Mouse (Mus musculus) C2C12 (cell line): ENCODE data around the gene Ptma. TPM values are rescaled to one million over a fixed set of nuclear protein-coding genes. Genes with fewer than 3 reads are reported as not detected.

Experiments
- H3K27me3 ChIP-seq: one replicate; pipeline ENCODE4 v1.6.1; 2011; ENCODE audit not compliant: control insufficient read depth, insufficient read depth, insufficient read length
- H3K36me3 ChIP-seq: one replicate; pipeline ENCODE4 v1.6.1; 2011; ENCODE audit not compliant: control insufficient read depth, insufficient read depth
- H3K4me3 ChIP-seq: one replicate; pipeline ENCODE4 v1.5.1; 2011; ENCODE audit warnings: mild to moderate bottlenecking, control low read depth; ENCODE audit not compliant: poor library complexity, insufficient read depth, severe bottlenecking
- H3K79me2 ChIP-seq: one replicate; pipeline ENCODE4 v1.6.1; 2011; ENCODE audit not compliant: control insufficient read depth, insufficient read depth
- H3K79me3 ChIP-seq: one replicate; pipeline ENCODE4 v1.6.1; 2011; ENCODE audit warnings: low read depth, control low read depth
- H3ac ChIP-seq: one replicate; pipeline ENCODE3; 2011; ENCODE audit warnings: low read depth; ENCODE audit not compliant: control insufficient read depth, insufficient read length
- CEBPB ChIP-seq: IDR thresholded peaks from one replicate; pipeline ENCODE4 v1.6.1; 2011; ENCODE audit warnings: low read depth, mild to moderate bottlenecking, control low read depth, moderate library complexity
- CTCF ChIP-seq: IDR thresholded peaks from one replicate; pipeline ENCODE4 v1.5.1; 2011; ENCODE audit not compliant: control insufficient read depth, insufficient read depth, insufficient read length
- FOSL1 ChIP-seq: IDR thresholded peaks from one replicate; pipeline ENCODE4 v1.8.0; 2011; ENCODE audit warnings: mild to moderate bottlenecking, low read length; ENCODE audit not compliant: poor library complexity, insufficient read depth, severe bottlenecking
- MAX ChIP-seq: IDR thresholded peaks from one replicate; pipeline ENCODE4 v1.6.1; 2011; ENCODE audit warnings: mild to moderate bottlenecking, control low read depth
- MYOD1 ChIP-seq: IDR thresholded peaks from one replicate; pipeline ENCODE4 v1.6.1; 2011; ENCODE audit warnings: low read depth; ENCODE audit not compliant: control insufficient read depth, insufficient read length
- MYOG ChIP-seq: IDR thresholded peaks from one replicate; pipeline ENCODE4 v1.6.1; 2011; ENCODE audit not compliant: control insufficient read depth, insufficient read length; ENCODE audit errors: extremely low read depth
- USF1 ChIP-seq: IDR thresholded peaks from one replicate; pipeline ENCODE4 v1.6.1; 2011; ENCODE audit warnings: low read depth, mild to moderate bottlenecking, control low read depth, moderate library complexity
- polyA plus RNA-seq: library from polyadenylated mRNA; unstranded; fragments of >200 nt; fragmentation: generic; extraction: Trizol; gene quantifications from one replicate; pipeline ENCODE4 v1.2.1, GENCODE M21; 2012; ENCODE audit warnings: missing spikeins

Gene Ptma
- polyA plus RNA-seq, 1 experiment: 2,542 TPM

GRCm38 (mm10) chr1:86524619-86525498 lies 1.7 kb upstream of the Ptma start:
- peaks cover 32% of the 10 kb centered on the region for H3K79me3 ChIP-seq
- H3K79me2 ChIP-seq: peaks cover 34% of the 10 kb centered on the region
- H3ac ChIP-seq: peak overlapping the region; percentile 33
- peaks cover 22% of the 10 kb centered on the region for H3K36me3 ChIP-seq
- H3K27me3 ChIP-seq: no peaks in the 10 kb centered on the region
- H3K4me3 ChIP-seq: no peak overlapping the region
- no peak for TF ChIP-seq FOSL1
- no peak for TF ChIP-seq MYOD1
- TF ChIP-seq CTCF: peak; percentile 97

DNA sequence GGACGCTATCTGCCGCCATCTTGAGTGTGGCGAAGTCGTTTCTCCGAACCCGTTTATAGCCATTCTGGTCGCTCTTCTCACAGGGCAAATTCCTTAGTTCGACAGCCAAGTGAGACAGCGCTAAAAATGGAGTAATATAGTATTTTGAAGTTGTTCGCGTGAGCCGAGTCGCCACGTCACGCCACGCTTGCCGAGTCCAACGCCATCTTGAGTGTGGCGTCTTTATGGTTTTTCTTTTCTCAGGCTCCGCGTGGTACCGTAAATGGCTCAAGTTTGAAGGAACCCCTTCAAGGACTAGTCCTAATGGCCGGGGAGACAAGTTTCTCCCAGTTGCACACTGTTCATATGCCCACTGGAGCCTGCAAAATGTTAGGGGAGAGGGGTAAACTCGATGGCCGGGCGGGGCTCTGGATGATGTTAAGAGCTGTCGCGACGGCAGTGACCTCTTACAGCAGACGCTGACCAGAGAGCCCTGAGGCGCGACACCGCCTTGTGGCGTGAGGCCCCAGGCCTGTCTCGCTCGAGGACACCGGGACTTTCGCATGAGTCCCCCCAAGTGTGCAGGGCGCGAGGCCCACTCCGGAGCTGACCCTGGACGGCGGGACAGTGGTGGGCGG lies 919 bp upstream of the Ptma start:
- H3K4me3 ChIP-seq: peak overlapping the region; percentile 44
- H3K79me3 ChIP-seq: peaks cover 34% of the 10 kb centered on the region
- H3K79me2 ChIP-seq: peaks cover 39% of the 10 kb centered on the region
- no peaks in the 10 kb centered on the region for H3K27me3 ChIP-seq
- TF ChIP-seq MAX (peak; percentile 36), MYOD1 (no peak)
- H3K36me3 ChIP-seq: peaks cover 24% of the 10 kb centered on the region
- peak overlapping the region; percentile 98 for H3ac ChIP-seq

DNA sequence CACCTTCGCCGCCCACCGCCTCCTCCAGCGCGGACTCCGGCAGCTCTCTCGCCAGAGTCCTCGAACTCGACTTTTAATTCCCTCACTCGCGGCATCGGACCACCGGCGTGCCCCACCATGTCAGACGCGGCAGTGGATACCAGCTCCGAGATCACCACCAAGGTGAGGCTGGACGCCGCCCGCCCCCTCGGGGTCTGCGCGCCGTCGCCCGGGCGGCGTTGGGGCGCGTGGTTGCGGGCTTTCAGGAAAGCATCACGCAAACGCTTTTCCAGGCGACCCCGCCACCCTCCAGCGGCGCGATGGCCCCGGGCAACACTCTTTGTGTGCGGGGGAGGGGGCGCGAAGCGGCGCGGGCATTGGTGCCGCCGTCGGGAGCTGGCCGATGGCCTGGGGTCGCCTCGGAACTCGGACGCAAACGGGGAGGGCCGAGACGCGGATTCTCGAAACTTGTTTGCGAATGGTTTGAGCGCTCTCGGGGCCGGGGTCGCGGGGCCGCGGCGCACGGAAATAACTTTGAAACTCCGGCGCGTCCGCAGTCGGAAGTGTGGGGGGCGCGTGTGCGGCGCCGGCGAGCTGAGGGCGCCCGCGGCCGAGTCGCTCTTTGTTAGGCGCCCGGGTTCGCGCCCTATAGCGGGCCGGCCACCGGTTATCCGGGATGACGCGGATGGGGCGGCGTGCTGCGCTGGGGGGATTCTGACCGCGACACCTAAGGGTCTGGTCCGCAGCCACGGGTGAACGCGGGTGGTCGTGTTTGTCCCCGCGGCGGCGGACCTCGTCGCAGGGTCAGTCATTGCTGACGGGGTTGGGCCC lies 468 bp downstream of the Ptma start:
- Histone ChIP-seq H3K79me2 (peaks cover 53% of the 10 kb centered on the region), H3K36me3 (peaks cover 35% of the 10 kb centered on the region), H3K27me3 (no peaks in the 10 kb centered on the region), H3K4me3 (peak overlapping the region; percentile 98), H3ac (peak overlapping the region; percentile 99), H3K79me3 (peaks cover 42% of the 10 kb centered on the region)
- TF ChIP-seq CEBPB (no peak), FOSL1 (no peak), MYOD1 (no peak), CTCF (no peak)

- Histone ChIP-seq H3K4me3 (peak overlapping the region; percentile 98), H3K79me3 (peaks cover 45% of the 10 kb centered on the region), H3K79me2 (peaks cover 59% of the 10 kb centered on the region), H3K27me3 (no peaks in the 10 kb centered on the region), H3ac (peak overlapping the region; percentile 99), H3K36me3 (peaks cover 39% of the 10 kb centered on the region)
- TF ChIP-seq MYOD1: no peak
- peak; percentile 58 for TF ChIP-seq USF1
- TF ChIP-seq CTCF: peak; percentile 90
- TF ChIP-seq FOSL1: no peak
- TF ChIP-seq CEBPB: no peak
- peak; percentile 99 for TF ChIP-seq MAX
- no peak for TF ChIP-seq MYOG
Measured at GRCm38 (mm10) chr1:86527599-86528486, 1.3 kb downstream of the Ptma start.

DNA sequence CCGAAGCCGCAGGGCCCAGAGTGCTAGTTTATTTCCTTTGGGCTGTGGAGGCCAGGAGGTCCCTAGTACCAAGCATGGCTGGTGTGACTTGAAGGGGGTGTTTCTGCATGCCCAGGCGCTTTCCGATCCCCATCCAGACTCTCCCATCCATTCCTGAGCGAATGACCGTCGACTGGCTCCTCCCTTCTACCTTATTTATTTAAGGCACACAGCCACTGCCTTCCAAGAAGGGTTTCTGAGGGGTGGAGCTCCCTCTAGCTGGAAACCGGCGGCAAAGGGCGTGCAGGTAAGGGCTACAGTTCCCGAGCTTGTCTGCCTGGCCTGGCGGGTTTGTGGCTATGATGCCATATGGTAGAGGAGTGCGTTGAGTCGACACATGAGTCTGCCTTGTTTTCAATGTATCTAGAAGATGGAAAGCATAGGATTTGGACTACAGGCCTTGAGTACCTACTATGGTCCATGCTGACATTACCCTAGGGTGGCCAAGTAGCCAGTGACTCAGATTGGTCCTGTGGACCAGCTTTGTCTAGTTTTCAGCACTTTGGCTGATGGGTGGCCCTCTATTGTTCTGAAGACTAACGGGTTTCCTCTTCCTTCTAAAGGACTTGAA lies 2.1 kb downstream of the Ptma start:
- Histone ChIP-seq H3K36me3 (peaks cover 45% of the 10 kb centered on the region), H3K27me3 (no peaks in the 10 kb centered on the region), H3ac (peak overlapping the region; percentile 99), H3K79me3 (peaks cover 45% of the 10 kb centered on the region), H3K79me2 (peaks cover 68% of the 10 kb centered on the region), H3K4me3 (peak overlapping the region; percentile 98)
- TF ChIP-seq MYOG (no peak), CTCF (no peak), FOSL1 (no peak), USF1 (no peak), MYOD1 (no peak), CEBPB (no peak), MAX (no peak)
